Mouse (Mus musculus) right cerebral cortex, adult 18-20 months (tissue): ENCODE results near the gene Gm17124.
"Not testable (repeated sequence)": the region's sequence is repeated elsewhere in the genome, so short reads cannot be mapped to it uniquely, and the experiment has no call there.

Source experiments
- DNase-seq: peaks from one replicate; pipeline ENCODE4 v3.0.0; 2022; ENCODE audit warnings: mixed read lengths

Gm17124 gene

DNA sequence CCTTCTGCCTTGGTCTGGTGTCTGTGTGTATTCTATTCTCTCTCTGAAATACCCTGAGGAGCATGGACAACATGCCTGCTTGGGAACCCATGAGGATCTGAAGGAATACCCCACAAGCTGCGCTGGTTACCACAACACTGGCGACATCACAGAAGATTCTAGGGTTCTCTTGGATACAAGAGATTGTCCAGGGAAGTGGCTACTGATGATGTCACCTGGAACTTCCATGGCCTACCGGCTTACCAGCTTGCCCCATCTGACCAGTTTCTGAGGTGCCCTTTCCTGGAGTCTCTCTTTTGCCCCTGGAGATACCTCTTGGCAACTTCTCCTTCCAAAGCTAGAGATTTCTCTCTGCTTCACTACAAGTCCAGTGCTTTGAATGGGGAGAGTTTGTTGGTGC is at the start of gene Gm17124:
TSS of gene Gm17124 (minus strand) at position 101 of the 400 bp plus-strand sequence.
- DNase-seq, result not testable (repeated sequence)

DNA sequence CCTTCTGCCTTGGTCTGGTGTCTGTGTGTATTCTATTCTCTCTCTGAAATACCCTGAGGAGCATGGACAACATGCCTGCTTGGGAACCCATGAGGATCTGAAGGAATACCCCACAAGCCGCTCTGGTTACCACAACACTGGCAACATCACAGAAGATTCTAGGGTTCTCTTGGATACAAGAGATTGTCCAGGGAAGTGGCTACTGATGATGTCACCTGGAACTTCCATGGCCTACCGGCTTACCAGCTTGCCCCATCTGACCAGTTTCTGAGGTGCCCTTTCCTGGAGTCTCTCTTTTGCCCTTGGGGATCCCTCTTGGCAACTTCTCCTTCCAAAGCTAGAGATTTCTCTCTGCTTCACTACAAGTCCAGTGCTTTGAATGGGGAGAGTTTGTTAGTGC is 42.1 kb upstream of the Gm17124 start, which contains the start of gene Gm3633:
TSS of gene Gm3633 (minus strand) at position 101 of the 400 bp plus-strand sequence.
- DNase-seq, result not testable (repeated sequence)
